Mouse (Mus musculus): ENCODE data around the gene Arhgap10. TPM values are rescaled to one million over a fixed set of nuclear protein-coding genes. Genes with fewer than 3 reads are reported as not detected.

The Arhgap10 gene
- polyA plus RNA-seq, 1 experiment from 2014 or later: 3.9 TPM

DNA sequence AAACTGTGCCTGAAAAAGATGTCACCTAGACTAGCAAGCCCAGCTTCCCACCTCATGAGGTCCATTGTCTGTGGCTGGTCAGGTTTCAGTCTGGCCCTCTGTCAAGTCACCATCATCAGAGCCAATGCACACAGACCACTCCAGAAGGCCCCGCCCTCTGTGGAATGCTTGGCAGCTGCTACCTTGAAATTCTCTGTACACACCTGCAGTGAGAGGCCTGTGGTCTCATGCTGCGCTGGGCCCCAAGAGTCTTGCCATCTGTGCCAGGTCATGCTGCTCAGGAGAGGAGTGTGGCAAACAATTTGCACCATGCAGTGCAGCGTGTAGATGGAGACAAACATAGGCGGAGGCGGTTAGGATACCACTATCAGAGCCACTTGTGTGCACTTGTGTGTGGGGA is 290.0 kb downstream of the Arhgap10 start:
- 88% methylated on average over 5 of the region's 5 CpGs for WGBS (ENCODE audit: insufficient replicate concordance)
- no peak for ATAC-seq
- H3K9ac ChIP-seq (replicated peaks): no peak overlapping the region

DNA sequence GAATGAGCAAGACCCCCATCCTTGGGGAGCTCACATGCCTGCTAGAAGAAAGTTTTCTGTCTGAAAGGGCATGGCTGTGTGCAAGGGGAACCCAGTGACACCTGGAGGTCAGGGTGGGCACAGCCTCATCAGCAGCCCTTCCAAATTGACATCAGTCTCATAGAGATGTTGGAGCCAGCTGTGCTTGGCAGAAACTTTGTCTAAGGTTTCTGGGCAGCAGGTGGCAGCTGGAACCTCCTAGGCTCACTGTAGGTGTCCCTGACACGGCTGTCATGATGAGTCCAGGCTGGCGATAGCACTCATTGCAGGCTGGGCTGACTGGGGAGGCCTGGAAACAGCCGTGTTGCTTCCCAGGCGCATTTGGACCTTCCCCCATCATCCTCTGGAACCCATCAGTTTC is 294.6 kb downstream of the Arhgap10 start:
- no peak overlapping the region for H3K4me3 ChIP-seq (ENCODE audit: low read depth, low read length)
- no peak overlapping the region for H3K27ac ChIP-seq (ENCODE audit: low read depth)
- ATAC-seq (no peak), DNase-seq (no peak)
- H3K27me3 ChIP-seq (ENCODE audit: insufficient read depth, low read length): no peaks in the 10 kb centered on the region
- H3K4me1 ChIP-seq (ENCODE audit: insufficient read depth): no peaks in the 10 kb centered on the region
- H3K4me2 ChIP-seq (ENCODE audit: low read depth, low read length): no peak overlapping the region
- no peaks in the 10 kb centered on the region for H3K9me3 ChIP-seq (ENCODE audit: low read length)
- H3K36me3 ChIP-seq (replicated peaks; ENCODE audit: insufficient read depth, low read length): no peaks in the 10 kb centered on the region
- no peak for TF ChIP-seq EP300 (IDR thresholded peaks at IDR 0.05; ENCODE audit: low read depth)
- no peak for TF ChIP-seq CTCF (IDR thresholded peaks at IDR 0.05; ENCODE audit: low read depth)
- no peak overlapping the region for H3K9ac ChIP-seq (replicated peaks)
- 77% methylated on average over 4 of the region's 4 CpGs for WGBS (ENCODE audit: insufficient replicate concordance)

More for the DNA sequence above, 290.0 kb downstream of the Arhgap10 start:
- no peaks in the 10 kb centered on the region for H3K36me3 ChIP-seq (replicated peaks; ENCODE audit: insufficient read depth, low read length)
- H3K27me3 ChIP-seq (ENCODE audit: insufficient read depth, low read length): no peaks in the 10 kb centered on the region
- DNase-seq: no peak
- no peak overlapping the region for H3K27ac ChIP-seq (ENCODE audit: low read depth)
- no peaks in the 10 kb centered on the region for H3K4me1 ChIP-seq (ENCODE audit: insufficient read depth)
- no peaks in the 10 kb centered on the region for H3K9me3 ChIP-seq (ENCODE audit: low read length)
- no peak for TF ChIP-seq EP300 (IDR thresholded peaks at IDR 0.05; ENCODE audit: low read depth)
- no peak for TF ChIP-seq CTCF (IDR thresholded peaks at IDR 0.05; ENCODE audit: low read depth)
- H3K4me3 ChIP-seq (ENCODE audit: low read depth, low read length): no peak overlapping the region
- no peak overlapping the region for H3K4me2 ChIP-seq (ENCODE audit: low read depth, low read length)

DNA sequence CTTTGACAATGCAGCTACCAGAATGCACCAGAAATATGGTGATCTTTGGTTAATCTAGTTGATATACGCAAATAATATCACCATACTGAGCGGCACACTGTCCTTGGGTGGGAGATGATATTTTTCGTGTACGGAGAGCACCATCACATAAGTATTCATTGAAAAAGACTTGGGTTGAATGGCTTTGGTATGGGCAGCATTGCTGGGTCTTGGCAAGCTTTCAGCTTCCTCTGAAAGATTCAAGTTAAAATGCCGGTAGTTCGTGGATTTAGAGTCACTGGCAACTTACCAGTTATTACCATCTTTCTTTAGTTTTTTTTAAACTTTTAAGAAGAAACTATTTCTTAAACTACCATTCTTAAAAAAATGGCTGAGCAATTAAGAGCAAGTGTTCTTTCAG is 302.6 kb downstream of the Arhgap10 start:
- Histone ChIP-seq H3K4me3 (ENCODE audit: low read depth, low read length) (no peak overlapping the region), H3K27me3 (ENCODE audit: insufficient read depth, low read length) (no peaks in the 10 kb centered on the region), H3K9me3 (ENCODE audit: low read length) (no peaks in the 10 kb centered on the region), H3K36me3 (replicated peaks; ENCODE audit: insufficient read depth, low read length) (no peaks in the 10 kb centered on the region), H3K4me1 (ENCODE audit: insufficient read depth) (no peaks in the 10 kb centered on the region), H3K4me2 (ENCODE audit: low read depth, low read length) (no peak overlapping the region), H3K9ac (replicated peaks) (no peak overlapping the region), H3K27ac (ENCODE audit: low read depth) (no peak overlapping the region)
- DNase-seq (no peak), ATAC-seq (no peak)
- WGBS (ENCODE audit: insufficient replicate concordance): 78% methylated on average over 6 of the region's 6 CpGs
- TF ChIP-seq EP300 (IDR thresholded peaks at IDR 0.05; ENCODE audit: low read depth) (no peak), CTCF (IDR thresholded peaks at IDR 0.05; ENCODE audit: low read depth) (no peak)

DNA sequence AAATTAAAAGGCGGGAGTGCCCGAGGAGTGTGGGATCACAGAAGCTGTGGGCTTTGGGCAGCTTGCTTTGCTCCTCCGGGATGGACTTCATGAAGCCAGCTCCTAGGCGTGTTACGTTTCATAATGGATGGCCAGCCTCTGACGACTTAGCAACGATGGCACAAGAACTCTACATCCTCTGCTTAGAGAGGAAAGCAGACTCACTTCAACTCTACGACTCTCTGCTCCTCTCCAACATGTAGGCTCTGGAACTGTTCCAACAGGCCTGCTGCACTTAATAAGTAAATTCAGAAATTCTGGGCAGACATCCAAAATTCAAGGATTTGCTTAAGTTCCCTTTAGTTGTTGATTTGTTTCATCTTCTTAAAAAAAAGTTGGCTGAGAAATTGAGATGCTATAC is 303.1 kb downstream of the Arhgap10 start:
- H3K4me2 ChIP-seq (ENCODE audit: low read depth, low read length): no peak overlapping the region
- H3K27me3 ChIP-seq (ENCODE audit: insufficient read depth, low read length): no peaks in the 10 kb centered on the region
- H3K27ac ChIP-seq (ENCODE audit: low read depth): no peak overlapping the region
- H3K9me3 ChIP-seq (ENCODE audit: low read length): no peaks in the 10 kb centered on the region
- no peaks in the 10 kb centered on the region for H3K4me1 ChIP-seq (ENCODE audit: insufficient read depth)
- H3K36me3 ChIP-seq (replicated peaks; ENCODE audit: insufficient read depth, low read length): no peaks in the 10 kb centered on the region
- H3K9ac ChIP-seq (replicated peaks): no peak overlapping the region
- no peak overlapping the region for H3K4me3 ChIP-seq (ENCODE audit: low read depth, low read length)
- no peak for ATAC-seq
- DNase-seq: no peak
- TF ChIP-seq CTCF (IDR thresholded peaks at IDR 0.05; ENCODE audit: low read depth) (no peak), EP300 (IDR thresholded peaks at IDR 0.05; ENCODE audit: low read depth) (no peak)
- WGBS (ENCODE audit: insufficient replicate concordance): 71% methylated on average over 8 of the region's 8 CpGs

DNA sequence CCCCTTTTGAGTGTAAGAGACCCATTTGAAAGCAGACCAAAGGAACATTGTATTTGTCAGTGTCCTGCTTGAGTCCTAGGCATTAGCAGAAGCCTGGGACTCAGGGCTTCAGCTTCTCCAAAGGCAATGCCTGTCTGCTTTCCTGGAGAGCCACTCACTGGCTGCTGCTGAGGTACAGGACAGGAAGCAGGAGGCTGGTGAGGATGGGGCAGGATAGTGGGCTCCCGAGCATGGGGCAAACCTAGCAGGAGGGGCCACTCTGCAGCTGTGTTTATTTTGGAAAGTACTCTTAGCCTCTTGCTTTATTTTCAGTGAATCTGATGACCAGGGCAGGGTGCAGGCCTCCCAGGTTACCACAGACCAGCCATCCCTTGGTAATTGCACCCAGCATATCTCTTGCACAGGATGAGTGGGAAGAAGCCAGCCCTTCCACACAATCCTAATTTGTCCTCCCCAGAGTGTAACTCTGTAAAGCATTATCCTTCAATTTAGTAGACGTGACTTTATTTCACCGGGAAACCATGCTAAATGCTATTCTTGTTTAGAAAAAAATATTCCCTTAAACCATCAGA is 303.8 kb downstream of the Arhgap10 start:
- ATAC-seq: no peak
- no peaks in the 10 kb centered on the region for H3K36me3 ChIP-seq (replicated peaks; ENCODE audit: insufficient read depth, low read length)
- WGBS (ENCODE audit: insufficient replicate concordance): 62% methylated on average over 3 of the region's 3 CpGs
- H3K4me3 ChIP-seq (ENCODE audit: low read depth, low read length): no peak overlapping the region
- H3K4me1 ChIP-seq (ENCODE audit: insufficient read depth): no peaks in the 10 kb centered on the region
- no peaks in the 10 kb centered on the region for H3K9me3 ChIP-seq (ENCODE audit: low read length)
- no peak for DNase-seq
- no peak overlapping the region for H3K27ac ChIP-seq (ENCODE audit: low read depth)
- no peak overlapping the region for H3K9ac ChIP-seq (replicated peaks)
- H3K4me2 ChIP-seq (ENCODE audit: low read depth, low read length): no peak overlapping the region
- TF ChIP-seq CTCF (IDR thresholded peaks at IDR 0.05; ENCODE audit: low read depth) (no peak), EP300 (IDR thresholded peaks at IDR 0.05; ENCODE audit: low read depth) (no peak)
- no peaks in the 10 kb centered on the region for H3K27me3 ChIP-seq (ENCODE audit: insufficient read depth, low read length)

DNA sequence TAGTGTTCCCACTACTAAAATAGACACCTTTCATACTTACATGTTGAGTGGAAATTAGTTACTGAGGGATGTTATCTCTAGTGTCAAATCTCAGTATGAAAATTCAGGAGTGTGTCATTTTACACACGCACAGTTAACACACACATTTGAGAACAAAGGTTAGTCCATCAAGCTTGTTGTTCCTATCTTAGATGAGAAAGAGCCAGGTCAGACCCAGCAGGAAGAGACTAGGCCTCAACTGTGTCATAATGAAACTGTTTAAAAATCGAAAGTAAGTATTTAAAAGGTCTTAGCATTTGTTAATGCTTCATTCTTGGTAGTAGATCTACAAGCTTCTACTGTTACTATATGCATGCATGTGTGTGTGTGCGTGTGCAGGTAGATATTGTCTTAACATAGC is 308.5 kb downstream of the Arhgap10 start:
- no peak overlapping the region for H3K4me2 ChIP-seq (ENCODE audit: low read depth, low read length)
- no peak overlapping the region for H3K9ac ChIP-seq (replicated peaks)
- TF ChIP-seq EP300 (IDR thresholded peaks at IDR 0.05; ENCODE audit: low read depth) (no peak), CTCF (IDR thresholded peaks at IDR 0.05; ENCODE audit: low read depth) (no peak)
- H3K36me3 ChIP-seq (replicated peaks; ENCODE audit: insufficient read depth, low read length): no peaks in the 10 kb centered on the region
- H3K4me3 ChIP-seq (ENCODE audit: low read depth, low read length): no peak overlapping the region
- no peaks in the 10 kb centered on the region for H3K27me3 ChIP-seq (ENCODE audit: insufficient read depth, low read length)
- H3K27ac ChIP-seq (ENCODE audit: low read depth): no peak overlapping the region
- no peaks in the 10 kb centered on the region for H3K9me3 ChIP-seq (ENCODE audit: low read length)
- DNase-seq (no peak), ATAC-seq (no peak)
- no peaks in the 10 kb centered on the region for H3K4me1 ChIP-seq (ENCODE audit: insufficient read depth)
- WGBS (ENCODE audit: insufficient replicate concordance): 72% methylated on average over 3 of the region's 3 CpGs

Other genes with a start within 250 kb of the Arhgap10 start
- gene Prmt9, start 31.4 kb upstream of the Arhgap10 start, polyA plus RNA-seq (2015; fragmentation: Nextera tagmentation; extraction: Ambion mirVana): 5.7 and 6.3 TPM in 2 replicates
- 6.7 TPM in 2 replicates for gene Tmem184c, start 92.7 kb upstream of the Arhgap10 start, polyA plus RNA-seq (2015; fragmentation: Nextera tagmentation; extraction: Ambion mirVana)
- 2.5 and 3.2 TPM in 2 replicates for gene Ednra, start 206.5 kb upstream of the Arhgap10 start, polyA plus RNA-seq (2015; fragmentation: Nextera tagmentation; extraction: Ambion mirVana)

Data from liver, postnatal 0 days (tissue).